Mouse (Mus musculus): ENCODE results near the gene Crispld2. TPM values are rescaled to one million over a fixed set of nuclear protein-coding genes. Genes with fewer than 3 reads are reported as not detected.

Gene Crispld2
- polyA plus RNA-seq (2012; rRNA removed), result 1.3 and 2.2 TPM in 2 replicates

GRCm38 (mm10) chr8:119992249-119992648 lies at the start of gene Crispld2:
Crispld2 (plus strand) TSS chr8:119992438.
- TF ChIP-seq CTCF (IDR thresholded peaks at IDR 0.05; ENCODE audit: borderline replicate concordance, extremely low read depth, insufficient read depth, insufficient read length) (no peak), POLR2A (IDR thresholded peaks at IDR 0.05; ENCODE audit: borderline replicate concordance, extremely low read depth, insufficient read depth, insufficient read length, poor library complexity, severe bottlenecking) (no peak)
- DNase-seq (ENCODE audit: low read depth), result peak; percentile 95

GRCm38 (mm10) chr8:119943616-119944015 lies 48.6 kb upstream of the Crispld2 start:
- TF ChIP-seq POLR2A (IDR thresholded peaks at IDR 0.05; ENCODE audit: borderline replicate concordance, extremely low read depth, insufficient read depth, insufficient read length, poor library complexity, severe bottlenecking), result no peak
- TF ChIP-seq CTCF (IDR thresholded peaks at IDR 0.05; ENCODE audit: borderline replicate concordance, extremely low read depth, insufficient read depth, insufficient read length), result no peak
- no peak for DNase-seq (ENCODE audit: low read depth)

GRCm38 (mm10) chr8:119944096-119944811 lies 48.0 kb upstream of the Crispld2 start:
- peak; percentile 80 for DNase-seq (ENCODE audit: low read depth)
- TF ChIP-seq POLR2A (IDR thresholded peaks at IDR 0.05; ENCODE audit: borderline replicate concordance, extremely low read depth, insufficient read depth, insufficient read length, poor library complexity, severe bottlenecking) (no peak), CTCF (IDR thresholded peaks at IDR 0.05; ENCODE audit: borderline replicate concordance, extremely low read depth, insufficient read depth, insufficient read length) (peak; percentile 94)

- no peak for DNase-seq (ENCODE audit: low read depth)
- no peak for TF ChIP-seq CTCF (IDR thresholded peaks at IDR 0.05; ENCODE audit: borderline replicate concordance, extremely low read depth, insufficient read depth, insufficient read length)
Observed at GRCm38 (mm10) chr8:119946326-119946865, 45.8 kb upstream of the Crispld2 start.

GRCm38 (mm10) chr8:119947653-119948052 lies 44.6 kb upstream of the Crispld2 start:
- DNase-seq (ENCODE audit: low read depth), result no peak
- TF ChIP-seq POLR2A (IDR thresholded peaks at IDR 0.05; ENCODE audit: borderline replicate concordance, extremely low read depth, insufficient read depth, insufficient read length, poor library complexity, severe bottlenecking), result no peak
- no peak for TF ChIP-seq CTCF (IDR thresholded peaks at IDR 0.05; ENCODE audit: borderline replicate concordance, extremely low read depth, insufficient read depth, insufficient read length)

- no peak for TF ChIP-seq POLR2A (IDR thresholded peaks at IDR 0.05; ENCODE audit: borderline replicate concordance, extremely low read depth, insufficient read depth, insufficient read length, poor library complexity, severe bottlenecking)
- TF ChIP-seq CTCF (IDR thresholded peaks at IDR 0.05; ENCODE audit: borderline replicate concordance, extremely low read depth, insufficient read depth, insufficient read length), result no peak
- DNase-seq (ENCODE audit: low read depth), result no peak
Observed at GRCm38 (mm10) chr8:119948340-119948739, 43.9 kb upstream of the Crispld2 start.

GRCm38 (mm10) chr8:119952282-119952681 lies 40.0 kb upstream of the Crispld2 start:
- TF ChIP-seq CTCF (IDR thresholded peaks at IDR 0.05; ENCODE audit: borderline replicate concordance, extremely low read depth, insufficient read depth, insufficient read length) (no peak), POLR2A (IDR thresholded peaks at IDR 0.05; ENCODE audit: borderline replicate concordance, extremely low read depth, insufficient read depth, insufficient read length, poor library complexity, severe bottlenecking) (no peak)
- DNase-seq (ENCODE audit: low read depth), result no peak

- no peak for DNase-seq (ENCODE audit: low read depth)
- no peak for TF ChIP-seq POLR2A (IDR thresholded peaks at IDR 0.05; ENCODE audit: borderline replicate concordance, extremely low read depth, insufficient read depth, insufficient read length, poor library complexity, severe bottlenecking)
- no peak for TF ChIP-seq CTCF (IDR thresholded peaks at IDR 0.05; ENCODE audit: borderline replicate concordance, extremely low read depth, insufficient read depth, insufficient read length)
Observed at GRCm38 (mm10) chr8:119952747-119953146, 39.5 kb upstream of the Crispld2 start.

GRCm38 (mm10) chr8:119955333-119955732 lies 36.9 kb upstream of the Crispld2 start:
- no peak for TF ChIP-seq CTCF (IDR thresholded peaks at IDR 0.05; ENCODE audit: borderline replicate concordance, extremely low read depth, insufficient read depth, insufficient read length)
- no peak for TF ChIP-seq POLR2A (IDR thresholded peaks at IDR 0.05; ENCODE audit: borderline replicate concordance, extremely low read depth, insufficient read depth, insufficient read length, poor library complexity, severe bottlenecking)
- no peak for DNase-seq (ENCODE audit: low read depth)

- TF ChIP-seq CTCF (IDR thresholded peaks at IDR 0.05; ENCODE audit: borderline replicate concordance, extremely low read depth, insufficient read depth, insufficient read length), result no peak
- TF ChIP-seq POLR2A (IDR thresholded peaks at IDR 0.05; ENCODE audit: borderline replicate concordance, extremely low read depth, insufficient read depth, insufficient read length, poor library complexity, severe bottlenecking), result no peak
- DNase-seq (ENCODE audit: low read depth), result no peak
Observed at GRCm38 (mm10) chr8:119958076-119958475, 34.2 kb upstream of the Crispld2 start.

- TF ChIP-seq CTCF (IDR thresholded peaks at IDR 0.05; ENCODE audit: borderline replicate concordance, extremely low read depth, insufficient read depth, insufficient read length) (no peak), POLR2A (IDR thresholded peaks at IDR 0.05; ENCODE audit: borderline replicate concordance, extremely low read depth, insufficient read depth, insufficient read length, poor library complexity, severe bottlenecking) (no peak)
- peak; percentile 93 for DNase-seq (ENCODE audit: low read depth)
Observed at GRCm38 (mm10) chr8:119960531-119961104, 31.6 kb upstream of the Crispld2 start.

- DNase-seq (ENCODE audit: low read depth), result no peak
- no peak for TF ChIP-seq POLR2A (IDR thresholded peaks at IDR 0.05; ENCODE audit: borderline replicate concordance, extremely low read depth, insufficient read depth, insufficient read length, poor library complexity, severe bottlenecking)
- TF ChIP-seq CTCF (IDR thresholded peaks at IDR 0.05; ENCODE audit: borderline replicate concordance, extremely low read depth, insufficient read depth, insufficient read length), result no peak
Observed at GRCm38 (mm10) chr8:119964859-119965258, 27.4 kb upstream of the Crispld2 start.
